Mouse (Mus musculus): ENCODE results near the gene Fyb2.

Fyb2 gene

DNA sequence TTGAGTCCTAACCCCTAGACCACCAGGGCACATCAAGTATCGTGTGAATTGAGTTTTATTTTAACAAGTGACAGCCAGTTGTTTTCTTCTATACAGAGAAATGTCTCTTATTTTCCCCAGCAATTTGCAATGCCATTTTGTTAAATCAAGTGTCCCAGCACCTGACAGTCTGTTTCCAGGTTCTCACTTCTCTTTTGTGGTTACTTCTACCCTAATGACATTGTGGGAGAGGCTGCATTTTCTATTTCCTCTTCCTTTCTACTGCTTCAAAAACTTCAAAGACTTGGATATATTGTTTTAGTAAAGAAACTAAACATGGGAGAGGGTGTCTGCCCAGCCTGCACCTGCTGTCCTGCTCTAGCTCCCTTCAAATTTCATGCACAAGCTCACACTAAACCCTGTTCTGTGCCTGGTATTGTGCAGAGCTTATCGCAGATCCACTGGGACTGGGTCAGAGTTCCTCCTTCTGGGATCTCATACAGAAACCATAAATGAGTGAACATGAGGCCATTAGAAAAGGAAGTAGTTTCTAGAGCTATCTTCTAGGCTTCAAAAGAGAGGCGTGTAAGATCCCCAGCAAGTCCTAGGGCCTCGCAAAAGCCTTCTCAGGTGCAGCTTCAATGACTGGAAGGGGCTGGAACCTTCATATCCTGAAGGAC is 94.2 kb downstream of the Fyb2 start:
- no peak for DNase-seq (ENCODE audit: low read depth, low spot score)

DNA sequence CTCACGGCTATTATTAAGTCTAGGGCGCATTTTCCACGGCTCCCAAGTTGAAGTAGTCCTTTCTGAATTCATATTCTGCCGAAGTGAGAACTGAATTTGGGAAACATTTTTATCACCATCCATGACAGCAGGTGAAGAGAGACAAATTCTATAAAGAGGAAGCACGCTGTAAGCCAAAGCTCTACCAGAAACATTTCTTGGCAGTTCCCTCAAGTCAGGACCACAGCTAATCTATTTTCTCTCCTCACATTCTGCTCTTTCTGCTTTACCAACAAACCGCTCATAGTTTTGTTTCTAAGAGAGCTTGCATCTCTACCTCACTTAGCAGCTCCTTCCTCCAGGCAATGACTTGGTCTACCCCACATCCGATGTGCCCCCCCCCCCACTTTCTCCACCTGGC is 100.5 kb downstream of the Fyb2 start:
- no peak for DNase-seq (ENCODE audit: low read depth, low spot score)

DNA sequence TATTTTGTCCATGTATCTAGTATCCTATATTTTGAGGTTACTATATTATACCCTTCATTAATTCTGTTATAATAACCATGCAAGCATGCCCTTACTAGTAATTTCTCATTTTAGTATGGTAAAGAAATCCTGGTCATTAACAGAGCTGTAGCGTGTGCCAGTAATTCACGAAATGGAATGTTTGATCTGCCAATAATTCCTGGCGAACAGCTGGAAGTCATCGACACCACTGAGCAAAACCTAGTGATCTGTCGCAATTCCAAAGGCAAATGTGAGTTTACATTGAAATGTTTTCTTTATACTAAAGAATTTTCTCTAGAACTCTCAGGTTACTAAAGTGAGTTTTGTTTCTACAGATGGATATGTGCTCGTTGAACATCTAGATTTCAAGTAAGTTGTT is 102.2 kb downstream of the Fyb2 start:
- DNase-seq (ENCODE audit: low read depth, low spot score) = no peak

DNA sequence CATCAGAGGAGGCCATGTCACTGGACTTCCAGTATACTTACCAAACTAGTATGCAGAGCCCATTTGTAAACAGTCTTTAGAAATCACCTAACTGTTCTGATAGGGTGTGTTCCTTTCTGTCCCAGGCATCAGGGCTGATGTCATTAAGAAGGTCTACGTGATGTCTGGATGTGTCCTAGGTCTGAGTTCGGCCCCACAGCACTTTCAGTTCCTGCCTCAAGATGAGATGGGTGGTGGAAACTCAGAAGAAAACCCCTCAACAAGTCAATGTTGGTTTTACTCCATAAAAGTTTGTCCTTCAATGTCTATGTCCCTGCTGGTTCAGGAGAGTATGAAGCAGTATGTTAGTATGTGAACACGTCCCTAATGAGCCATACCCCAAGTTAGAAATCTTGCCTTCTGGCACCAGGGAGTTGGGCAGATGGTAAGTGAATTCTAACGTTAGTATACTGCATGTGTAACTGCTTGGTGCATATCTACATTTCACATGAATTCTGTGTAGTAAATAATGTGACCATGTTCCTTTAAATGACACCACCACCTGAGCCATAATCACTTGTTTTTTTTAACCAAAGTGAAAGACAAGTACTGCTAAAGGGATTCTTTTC is 102.9 kb downstream of the Fyb2 start:
- DNase-seq (ENCODE audit: low read depth, low spot score) = no peak

DNA sequence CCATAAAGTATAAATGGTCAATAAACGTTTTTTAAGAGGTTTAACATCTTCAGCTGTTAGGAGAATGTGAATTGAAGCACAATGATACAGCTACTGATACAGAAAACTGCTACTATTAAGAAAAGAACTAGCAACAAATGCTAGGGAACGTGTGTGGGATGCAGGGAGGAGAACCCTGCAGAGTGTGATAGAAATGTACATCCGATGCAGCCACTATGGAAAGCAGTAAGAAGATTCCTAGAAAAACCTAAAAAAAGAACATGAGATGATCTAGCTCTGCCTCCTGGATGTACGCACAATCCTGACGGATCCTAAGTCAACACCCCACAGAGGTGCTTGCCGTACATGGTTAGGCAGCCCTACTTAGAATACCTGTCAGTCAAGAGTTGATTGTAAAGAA is 114.0 kb downstream of the Fyb2 start:
- no peak for DNase-seq (ENCODE audit: low read depth, low spot score)

DNA sequence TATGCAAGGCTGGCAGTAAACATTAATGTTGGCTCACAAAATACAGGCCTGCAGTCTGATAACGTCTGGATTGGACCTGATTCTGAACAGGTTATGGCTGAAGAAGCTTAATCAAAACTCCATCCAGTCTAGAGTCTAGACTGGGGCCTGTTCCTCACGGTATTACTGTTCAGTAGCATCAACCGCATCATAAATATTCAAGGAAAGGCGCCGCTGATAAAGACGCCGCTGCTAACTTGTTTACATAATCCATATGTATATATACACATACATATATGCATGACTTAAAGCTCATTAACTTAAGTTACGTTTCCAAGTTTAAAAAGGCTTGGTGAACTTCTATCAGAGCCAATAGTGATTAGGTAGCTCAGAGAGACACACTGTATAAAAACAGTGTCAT is 117.8 kb downstream of the Fyb2 start:
- DNase-seq (ENCODE audit: low read depth, low spot score) = no peak

DNA sequence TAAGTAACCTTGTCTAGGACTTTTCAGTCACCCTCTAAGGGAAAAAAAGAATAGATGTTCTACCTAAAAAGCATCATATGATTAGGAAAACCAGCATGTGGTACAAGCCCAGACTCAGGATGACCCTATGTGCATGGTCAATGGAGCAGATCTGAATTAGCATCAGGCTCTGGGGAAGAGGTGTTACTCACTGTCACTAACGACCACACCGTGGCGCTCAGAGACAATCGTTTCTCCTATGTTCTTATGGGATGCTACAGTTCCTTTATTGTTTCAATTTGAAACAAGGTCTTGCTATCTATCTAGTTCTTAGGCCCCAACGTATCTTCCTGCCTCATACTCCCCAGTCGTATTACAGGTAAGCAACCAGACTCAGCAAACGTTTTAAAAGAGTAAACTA is 119.9 kb downstream of the Fyb2 start:
- DNase-seq (ENCODE audit: low read depth, low spot score) = no peak

DNA sequence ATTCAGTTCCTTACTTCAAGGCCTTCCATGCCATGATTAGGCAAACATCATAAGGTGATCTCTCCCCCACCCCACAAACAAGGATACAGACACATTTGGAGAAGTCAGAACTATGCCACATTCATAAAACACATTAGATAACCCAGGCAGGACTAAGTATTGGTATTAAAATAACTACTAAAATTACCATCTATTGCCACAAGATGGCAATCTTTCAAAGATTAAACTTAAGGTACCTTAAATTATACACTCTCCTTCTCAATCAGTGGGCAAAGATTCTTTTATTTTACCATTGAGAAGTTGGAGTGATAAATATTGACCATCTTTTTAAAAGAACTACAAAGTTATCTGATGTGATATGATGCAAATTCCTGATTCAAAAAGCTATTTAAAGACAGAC is 121.0 kb downstream of the Fyb2 start:
- peak; percentile 48 for DNase-seq (ENCODE audit: low read depth, low spot score)

DNA sequence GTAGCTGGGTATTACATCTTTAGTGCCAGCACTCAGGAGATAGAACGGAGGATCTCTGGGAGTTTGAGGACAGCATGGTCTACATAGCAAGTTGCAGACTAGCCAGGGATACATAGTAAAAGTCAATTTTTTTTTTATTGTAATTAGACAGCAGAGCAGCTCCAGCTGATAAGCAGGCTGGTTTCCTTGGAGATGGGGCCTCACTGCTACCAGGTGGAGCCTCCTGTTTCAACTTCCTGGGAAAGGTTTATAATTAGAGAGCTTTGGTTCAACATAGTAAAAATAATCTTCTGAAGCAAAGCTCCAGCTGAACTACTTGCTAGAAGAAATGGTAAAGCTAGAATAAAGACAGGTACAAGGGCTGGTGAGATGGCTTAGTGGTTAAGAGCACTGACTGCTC is 136.8 kb downstream of the Fyb2 start:
- DNase-seq (ENCODE audit: low read depth, low spot score) = no peak

DNA sequence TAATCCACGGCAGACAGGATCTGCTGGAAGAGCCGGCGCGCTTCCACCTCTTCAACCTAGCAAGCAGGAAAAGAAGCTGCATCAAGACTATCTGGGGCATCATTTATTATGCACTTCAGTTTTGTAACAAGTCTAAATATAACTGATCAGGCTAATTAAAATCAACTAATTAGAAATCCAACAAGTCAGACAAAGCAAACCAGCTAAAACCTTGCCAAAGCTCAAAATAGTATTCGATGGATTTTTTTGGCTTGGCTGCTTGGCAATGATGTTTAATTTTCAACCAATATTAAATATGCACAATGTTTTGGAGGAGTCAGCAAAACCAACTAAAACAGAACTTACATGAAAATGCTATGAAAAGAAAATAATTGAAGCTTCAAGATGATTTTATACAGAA is 138.0 kb downstream of the Fyb2 start:
- no peak for DNase-seq (ENCODE audit: low read depth, low spot score)
